Mouse (Mus musculus) spleen, adult 2 months (tissue): ENCODE data around the gene Rbm39.

ENCODE experiments used
- CTCF ChIP-seq: fragments of 200-500 bp; IDR thresholded peaks from 2 replicates; pipeline ENCODE4 v1.5.1; 2011; ENCODE audit warnings: mild to moderate bottlenecking, inconsistent platforms; ENCODE audit not compliant: insufficient read depth, insufficient read length, insufficient replicate concordance; ENCODE audit errors: extremely low read depth
- POLR2A ChIP-seq: fragments of 200-500 bp; IDR thresholded peaks from 2 replicates; pipeline ENCODE4 v1.6.1; 2011; ENCODE audit warnings: low read depth, low read length, inconsistent platforms

DNA sequence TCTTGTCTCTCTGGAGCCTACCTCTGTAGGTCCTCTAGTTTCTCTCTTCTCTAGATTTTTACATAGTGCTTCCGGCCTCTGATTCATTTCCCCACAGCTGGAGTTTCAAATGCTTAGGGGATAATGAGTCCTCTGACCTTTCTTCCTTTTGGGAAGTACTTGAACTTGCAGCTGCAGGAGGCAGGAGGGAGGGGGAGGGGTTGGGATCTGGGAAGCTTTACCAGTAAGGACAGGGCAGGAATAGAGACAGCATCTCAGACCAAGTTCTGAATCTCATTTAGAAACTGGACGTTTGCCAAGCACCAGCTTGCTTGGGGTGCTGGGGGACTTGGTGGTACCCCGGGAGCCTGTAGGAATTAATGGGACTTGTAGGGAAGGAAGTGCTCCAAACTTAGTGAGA is 19.9 kb upstream of the Rbm39 start:
- TF ChIP-seq CTCF (no peak), POLR2A (no peak)
